Mouse (Mus musculus) ovary, postnatal 10 days (tissue): ENCODE measurements at regions not wholly inside any gene's neighbourhood (a gene's known extent, or its start where the extent isn't known, plus 50 kb on each side); places are given as distances from the start of the nearest gene placed in this dataset.
A peak's percentile ranks its signal among the peaks of the same experiment; 100 is the strongest.

Source experiments
- DNase-seq: peaks from one replicate; pipeline ENCODE4 v3.0.0; 2022; ENCODE audit warnings: low spot score

GRCm38 (mm10) chr5:141054991-141055390, 54.6 kb upstream of the Card11 start:
- no peak for DNase-seq

GRCm38 (mm10) chr5:141055596-141056343, 55.4 kb upstream of the Card11 start:
- DNase-seq = no peak

- DNase-seq = no peak
These were observed 57.8 kb upstream of the Card11 start for GRCm38 (mm10) chr5:141058141-141058540.

- DNase-seq = no peak
These were observed 58.5 kb upstream of the Card11 start for GRCm38 (mm10) chr5:141058863-141059262.

- DNase-seq = no peak
These were observed 61.8 kb upstream of the Card11 start for GRCm38 (mm10) chr5:141062144-141062543.

GRCm38 (mm10) chr5:141067561-141067960, 67.2 kb upstream of the Card11 start:
- no peak for DNase-seq

- DNase-seq = no peak
These were observed 74.1 kb upstream of the Card11 start for GRCm38 (mm10) chr5:141074457-141074856.

GRCm38 (mm10) chr5:141076158-141076557, 75.8 kb upstream of the Card11 start:
- DNase-seq = no peak

- DNase-seq = no peak
These were observed 76.6 kb upstream of the Card11 start for GRCm38 (mm10) chr5:141076942-141077341.

- no peak for DNase-seq
These were observed 80.5 kb upstream of the Card11 start for GRCm38 (mm10) chr5:141080896-141081295.

GRCm38 (mm10) chr5:141084056-141084730, 83.8 kb upstream of the Card11 start:
- no peak for DNase-seq

- DNase-seq = no peak
These were observed 84.4 kb upstream of the Card11 start for GRCm38 (mm10) chr5:141084746-141085145.

GRCm38 (mm10) chr5:141091676-141092075, 91.3 kb upstream of the Card11 start:
- no peak for DNase-seq

- peak; percentile 10 for DNase-seq
These were observed 93.3 kb upstream of the Card11 start for GRCm38 (mm10) chr5:141093641-141094040.

GRCm38 (mm10) chr5:141097878-141098277, 97.5 kb upstream of the Card11 start:
- DNase-seq = no peak

- DNase-seq = no peak
These were observed 111.3 kb upstream of the Card11 start for GRCm38 (mm10) chr5:141111666-141112065.

GRCm38 (mm10) chr5:141115273-141115904, 115.0 kb upstream of the Card11 start:
- DNase-seq = no peak

GRCm38 (mm10) chr5:141115963-141116362, 115.6 kb upstream of the Card11 start:
- no peak for DNase-seq

GRCm38 (mm10) chr5:141125870-141126269, 115.4 kb upstream of the Sdk1 start:
- DNase-seq = no peak

- DNase-seq = no peak
These were observed 114.8 kb upstream of the Sdk1 start for GRCm38 (mm10) chr5:141126536-141126935.

- DNase-seq = no peak
These were observed 110.3 kb upstream of the Sdk1 start for GRCm38 (mm10) chr5:141131036-141131435.

GRCm38 (mm10) chr5:141131906-141132305, 109.4 kb upstream of the Sdk1 start:
- no peak for DNase-seq

- no peak for DNase-seq
These were observed 105.1 kb upstream of the Sdk1 start for GRCm38 (mm10) chr5:141136239-141136638.
